Mouse (Mus musculus): ENCODE measurements around the gene Nop14. TPM values are rescaled to one million over a fixed set of nuclear protein-coding genes. Genes with fewer than 3 reads are reported as not detected.
A peak's percentile ranks its signal among the peaks of the same experiment; 100 is the strongest.

Gene Nop14
- polyA plus RNA-seq, 1 experiment from 2014 or later = 8.7 TPM

GRCm38 (mm10) chr5:34635665-34636192 is 24.2 kb downstream of the Nop14 start:
- TF ChIP-seq EP300 (IDR thresholded peaks at IDR 0.05; ENCODE audit: low read depth) (no peak), CTCF (IDR thresholded peaks at IDR 0.05; ENCODE audit: low read depth) (no peak)
- no peaks in the 10 kb centered on the region for H3K9me3 ChIP-seq (ENCODE audit: low read length)
- H3K27me3 ChIP-seq (ENCODE audit: insufficient read depth, low read length) = no peaks in the 10 kb centered on the region
- peaks cover 60% of the 10 kb centered on the region for H3K36me3 ChIP-seq (replicated peaks; ENCODE audit: insufficient read depth, low read length)
- peak overlapping the region; percentile 66 for H3K4me3 ChIP-seq (ENCODE audit: low read depth, low read length)
- 62% methylated on average over 10 of the region's 10 CpGs for WGBS (ENCODE audit: insufficient replicate concordance)
- peak overlapping the region; percentile 92 for H3K4me2 ChIP-seq (ENCODE audit: low read depth, low read length)
- no peak for DNase-seq
- H3K4me1 ChIP-seq (ENCODE audit: insufficient read depth) = peaks cover 30% of the 10 kb centered on the region
- H3K9ac ChIP-seq (replicated peaks) = peak overlapping the region; percentile 75
- ATAC-seq = no peak
- H3K27ac ChIP-seq (ENCODE audit: low read depth) = peak overlapping the region; percentile 81; the same call in 1 of the 2 replicates

GRCm38 (mm10) chr5:34634746-34635400 is 25.1 kb downstream of the Nop14 start:
- WGBS (ENCODE audit: insufficient replicate concordance) = 60% methylated on average over 13 of the region's 13 CpGs

GRCm38 (mm10) chr5:34633641-34634040 is 26.3 kb downstream of the Nop14 start:
- Histone ChIP-seq H3K27ac (ENCODE audit: low read depth) (peak overlapping the region; percentile 81; the same call in 1 of the 2 replicates), H3K4me3 (ENCODE audit: low read depth, low read length) (no peak overlapping the region), H3K4me1 (ENCODE audit: insufficient read depth) (peaks cover 30% of the 10 kb centered on the region), H3K9me3 (ENCODE audit: low read length) (no peaks in the 10 kb centered on the region), H3K36me3 (replicated peaks; ENCODE audit: insufficient read depth, low read length) (peaks cover 61% of the 10 kb centered on the region), H3K27me3 (ENCODE audit: insufficient read depth, low read length) (no peaks in the 10 kb centered on the region), H3K4me2 (ENCODE audit: low read depth, low read length) (no peak overlapping the region), H3K9ac (replicated peaks) (no peak overlapping the region)
- WGBS (ENCODE audit: insufficient replicate concordance) = 77% methylated on average over 4 of the region's 4 CpGs
- DNase-seq (no peak), ATAC-seq (no peak)
- TF ChIP-seq CTCF (IDR thresholded peaks at IDR 0.05; ENCODE audit: low read depth) (no peak), EP300 (IDR thresholded peaks at IDR 0.05; ENCODE audit: low read depth) (no peak)

More at GRCm38 (mm10) chr5:34634746-34635400, 25.1 kb downstream of the Nop14 start:
- DNase-seq = peak; percentile 32
- H3K4me1 ChIP-seq (ENCODE audit: insufficient read depth) = peaks cover 30% of the 10 kb centered on the region
- peak overlapping the region; percentile 81 for H3K27ac ChIP-seq (ENCODE audit: low read depth)
- no peaks in the 10 kb centered on the region for H3K27me3 ChIP-seq (ENCODE audit: insufficient read depth, low read length)
- peaks cover 60% of the 10 kb centered on the region for H3K36me3 ChIP-seq (replicated peaks; ENCODE audit: insufficient read depth, low read length)
- H3K4me3 ChIP-seq (ENCODE audit: low read depth, low read length) = no peak overlapping the region
- ATAC-seq = no peak
- no peaks in the 10 kb centered on the region for H3K9me3 ChIP-seq (ENCODE audit: low read length)
- no peak for TF ChIP-seq EP300 (IDR thresholded peaks at IDR 0.05; ENCODE audit: low read depth)
- no peak for TF ChIP-seq CTCF (IDR thresholded peaks at IDR 0.05; ENCODE audit: low read depth)
- H3K4me2 ChIP-seq (ENCODE audit: low read depth, low read length) = peak overlapping the region; percentile 92
- H3K9ac ChIP-seq (replicated peaks) = no peak overlapping the region

GRCm38 (mm10) chr5:34632996-34633395 is 27.0 kb downstream of the Nop14 start:
- DNase-seq (no peak), ATAC-seq (no peak)
- no peaks in the 10 kb centered on the region for H3K9me3 ChIP-seq (ENCODE audit: low read length)
- WGBS (ENCODE audit: insufficient replicate concordance) = 77% methylated on average over 2 of the region's 2 CpGs
- no peak overlapping the region for H3K4me3 ChIP-seq (ENCODE audit: low read depth, low read length)
- H3K4me1 ChIP-seq (ENCODE audit: insufficient read depth) = peaks cover 30% of the 10 kb centered on the region
- H3K27me3 ChIP-seq (ENCODE audit: insufficient read depth, low read length) = no peaks in the 10 kb centered on the region
- no peak overlapping the region for H3K27ac ChIP-seq (ENCODE audit: low read depth)
- H3K9ac ChIP-seq (replicated peaks) = no peak overlapping the region
- H3K36me3 ChIP-seq (replicated peaks; ENCODE audit: insufficient read depth, low read length) = peaks cover 62% of the 10 kb centered on the region
- TF ChIP-seq CTCF (IDR thresholded peaks at IDR 0.05; ENCODE audit: low read depth) (no peak), EP300 (IDR thresholded peaks at IDR 0.05; ENCODE audit: low read depth) (no peak)
- no peak overlapping the region for H3K4me2 ChIP-seq (ENCODE audit: low read depth, low read length)

GRCm38 (mm10) chr5:34609966-34610365 is 50.0 kb downstream of the Nop14 start:
- 76% methylated on average over 4 of the region's 4 CpGs for WGBS (ENCODE audit: insufficient replicate concordance)
- DNase-seq = no peak
- Histone ChIP-seq H3K9me3 (ENCODE audit: low read length) (no peaks in the 10 kb centered on the region), H3K4me1 (ENCODE audit: insufficient read depth) (no peaks in the 10 kb centered on the region), H3K36me3 (replicated peaks; ENCODE audit: insufficient read depth, low read length) (peaks cover 83% of the 10 kb centered on the region), H3K4me2 (ENCODE audit: low read depth, low read length) (no peak overlapping the region), H3K4me3 (ENCODE audit: low read depth, low read length) (no peak overlapping the region), H3K9ac (replicated peaks) (no peak overlapping the region), H3K27me3 (ENCODE audit: insufficient read depth, low read length) (no peaks in the 10 kb centered on the region), H3K27ac (ENCODE audit: low read depth) (no peak overlapping the region)
- TF ChIP-seq EP300 (IDR thresholded peaks at IDR 0.05; ENCODE audit: low read depth) = no peak
- TF ChIP-seq CTCF (IDR thresholded peaks at IDR 0.05; ENCODE audit: low read depth) = no peak
- no peak for ATAC-seq

GRCm38 (mm10) chr5:34608226-34608625 is 51.7 kb downstream of the Nop14 start:
- Histone ChIP-seq H3K9ac (replicated peaks) (no peak overlapping the region), H3K4me2 (ENCODE audit: low read depth, low read length) (no peak overlapping the region), H3K4me3 (ENCODE audit: low read depth, low read length) (no peak overlapping the region), H3K4me1 (ENCODE audit: insufficient read depth) (no peaks in the 10 kb centered on the region), H3K9me3 (ENCODE audit: low read length) (no peaks in the 10 kb centered on the region), H3K27ac (ENCODE audit: low read depth) (no peak overlapping the region), H3K27me3 (ENCODE audit: insufficient read depth, low read length) (no peaks in the 10 kb centered on the region), H3K36me3 (replicated peaks; ENCODE audit: insufficient read depth, low read length) (peaks cover 76% of the 10 kb centered on the region)
- DNase-seq (no peak), ATAC-seq (no peak)
- TF ChIP-seq EP300 (IDR thresholded peaks at IDR 0.05; ENCODE audit: low read depth) (no peak), CTCF (IDR thresholded peaks at IDR 0.05; ENCODE audit: low read depth) (no peak)
- 91% methylated on average over 3 of the region's 3 CpGs for WGBS (ENCODE audit: insufficient replicate concordance)

Data from liver, postnatal 0 days (tissue).